Mouse (Mus musculus): ENCODE results near the gene Shroom3. TPM values are rescaled to one million over a fixed set of nuclear protein-coding genes. Genes with fewer than 3 reads are reported as not detected.

Gene Shroom3
- polyA plus RNA-seq, 1 experiment: 4.4 TPM

DNA sequence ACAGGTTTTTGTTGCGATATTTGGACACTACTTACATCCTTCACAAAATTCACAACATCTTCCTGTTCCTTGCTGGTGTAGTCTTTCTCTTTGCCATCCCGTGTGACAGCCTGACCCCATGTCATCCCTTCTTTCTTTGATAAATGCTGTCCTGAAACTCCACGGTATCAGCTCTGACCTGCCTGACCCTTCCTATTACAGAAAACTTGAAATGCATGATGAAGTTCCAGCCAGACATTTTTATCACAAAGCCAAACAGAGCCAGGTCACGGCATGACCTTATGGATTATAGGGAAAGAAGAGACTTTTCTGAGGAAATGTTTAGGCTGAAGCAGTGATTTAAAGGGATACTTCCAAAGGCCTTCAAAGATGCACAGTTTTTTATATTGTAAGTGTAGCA, 197.7 kb downstream of the Shroom3 start:
- WGBS: 56% methylated on average over 4 of the region's 4 CpGs
- Histone ChIP-seq H3K27me3 (ENCODE audit: control insufficient read depth, insufficient read depth, low read length) (no peaks in the 10 kb centered on the region), H3K4me1 (ENCODE audit: control insufficient read depth, insufficient read depth, low read length) (no peaks in the 10 kb centered on the region; the same call in 1 of the 2 replicates), H3K27ac (ENCODE audit: insufficient read depth, low read length) (no peak overlapping the region), H3K4me3 (replicated peaks; ENCODE audit: insufficient read depth, low read depth, low read length) (no peak overlapping the region)
- TF ChIP-seq POLR2A (IDR thresholded peaks at IDR 0.05; ENCODE audit: borderline replicate concordance, insufficient read depth, low read length) (no peak), CTCF (IDR thresholded peaks at IDR 0.05; ENCODE audit: borderline replicate concordance, insufficient read depth, low read depth, low read length) (no peak)
- DNase-seq: no peak

DNA sequence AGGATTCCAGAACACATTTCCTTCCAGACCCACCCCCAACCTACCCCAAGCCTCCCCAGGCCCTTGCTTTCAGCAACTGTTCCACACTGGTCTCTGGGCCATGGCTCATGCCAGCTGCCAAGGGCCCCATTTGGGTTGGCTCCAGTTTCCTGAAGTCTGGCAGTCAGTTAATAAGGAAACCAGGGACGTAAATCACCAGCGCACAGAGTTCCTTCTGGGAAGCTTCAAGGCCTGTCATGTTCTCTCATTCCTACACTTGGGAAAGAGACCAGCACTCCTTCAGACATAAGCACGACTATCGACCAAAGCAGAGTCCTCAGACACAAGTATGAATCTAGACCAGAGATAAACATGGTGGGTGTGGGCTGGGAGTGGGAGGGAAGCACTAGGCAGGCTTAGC, 202.9 kb downstream of the Shroom3 start:
- H3K4me1 ChIP-seq (ENCODE audit: control insufficient read depth, insufficient read depth, low read length): no peaks in the 10 kb centered on the region; the same call in 1 of the 2 replicates
- no peak overlapping the region for H3K4me3 ChIP-seq (replicated peaks; ENCODE audit: insufficient read depth, low read depth, low read length)
- H3K27me3 ChIP-seq (ENCODE audit: control insufficient read depth, insufficient read depth, low read length): no peaks in the 10 kb centered on the region
- no peak for DNase-seq
- TF ChIP-seq POLR2A (IDR thresholded peaks at IDR 0.05; ENCODE audit: borderline replicate concordance, insufficient read depth, low read length) (no peak), CTCF (IDR thresholded peaks at IDR 0.05; ENCODE audit: borderline replicate concordance, insufficient read depth, low read depth, low read length) (no peak)
- no peak overlapping the region for H3K27ac ChIP-seq (ENCODE audit: insufficient read depth, low read length)
- WGBS: 47% methylated on average over 4 of the region's 4 CpGs

DNA sequence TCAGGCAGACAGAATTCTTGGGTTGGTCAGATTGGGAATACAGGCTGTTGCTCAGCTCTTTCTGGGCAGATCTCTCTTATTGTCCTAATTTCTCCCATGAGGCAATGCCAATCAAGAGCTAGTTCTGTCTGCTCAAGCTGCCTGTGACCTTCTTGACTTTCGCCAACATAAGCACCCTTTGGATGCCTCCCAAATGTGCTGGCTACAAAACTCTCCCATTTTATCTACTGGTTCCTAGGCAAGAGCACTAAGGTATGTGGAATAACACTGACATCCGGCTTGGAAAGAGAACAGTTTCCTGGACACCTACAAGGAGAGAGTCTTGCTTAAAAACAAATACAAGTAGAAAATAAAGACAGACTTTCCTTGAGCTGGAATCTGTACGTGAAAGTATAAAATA, 204.3 kb downstream of the Shroom3 start:
- H3K4me1 ChIP-seq (ENCODE audit: control insufficient read depth, insufficient read depth, low read length): no peaks in the 10 kb centered on the region; the same call in 1 of the 2 replicates
- DNase-seq: no peak
- no peak overlapping the region for H3K4me3 ChIP-seq (replicated peaks; ENCODE audit: insufficient read depth, low read depth, low read length)
- TF ChIP-seq POLR2A (IDR thresholded peaks at IDR 0.05; ENCODE audit: borderline replicate concordance, insufficient read depth, low read length): no peak
- no peak for TF ChIP-seq CTCF (IDR thresholded peaks at IDR 0.05; ENCODE audit: borderline replicate concordance, insufficient read depth, low read depth, low read length)
- no peak overlapping the region for H3K27ac ChIP-seq (ENCODE audit: insufficient read depth, low read length)
- no peaks in the 10 kb centered on the region for H3K27me3 ChIP-seq (ENCODE audit: control insufficient read depth, insufficient read depth, low read length)
- 40% methylated on average over 3 of the region's 3 CpGs for WGBS

DNA sequence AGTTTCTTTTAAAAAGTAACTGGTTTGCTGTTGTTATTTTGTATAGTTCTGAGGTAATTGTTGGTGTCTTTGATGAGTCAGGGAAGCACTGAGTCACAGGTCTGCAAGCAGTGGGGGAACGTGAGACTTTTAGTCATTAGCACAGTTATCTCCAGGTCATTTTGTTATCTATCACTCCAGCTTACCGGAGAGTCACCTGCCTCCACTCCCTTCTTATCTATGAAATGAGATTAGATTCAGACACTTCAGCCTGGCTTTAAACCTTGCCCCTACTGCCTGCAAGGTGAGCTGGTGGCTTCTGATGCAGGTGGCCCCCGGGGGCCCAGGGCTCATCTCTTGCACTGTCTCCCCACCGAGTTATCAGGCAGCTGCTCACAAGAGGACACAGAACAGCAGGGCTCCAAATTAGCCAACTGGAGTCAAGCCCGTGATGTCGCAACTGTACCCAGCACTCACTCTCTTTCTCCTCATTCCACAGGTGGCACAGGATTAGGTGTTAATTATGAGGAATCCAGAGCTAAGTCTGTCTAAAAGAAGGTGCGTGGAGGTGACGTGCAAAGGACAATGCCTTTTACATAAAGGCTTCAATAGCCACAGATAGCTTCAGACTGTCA, 205.5 kb downstream of the Shroom3 start:
- DNase-seq: no peak
- no peak overlapping the region for H3K4me3 ChIP-seq (replicated peaks; ENCODE audit: insufficient read depth, low read depth, low read length)
- 62% methylated on average over 8 of the region's 8 CpGs for WGBS
- no peaks in the 10 kb centered on the region; the same call in 1 of the 2 replicates for H3K4me1 ChIP-seq (ENCODE audit: control insufficient read depth, insufficient read depth, low read length)
- no peaks in the 10 kb centered on the region for H3K27me3 ChIP-seq (ENCODE audit: control insufficient read depth, insufficient read depth, low read length)
- no peak overlapping the region for H3K27ac ChIP-seq (ENCODE audit: insufficient read depth, low read length)
- no peak for TF ChIP-seq POLR2A (IDR thresholded peaks at IDR 0.05; ENCODE audit: borderline replicate concordance, insufficient read depth, low read length)
- no peak for TF ChIP-seq CTCF (IDR thresholded peaks at IDR 0.05; ENCODE audit: borderline replicate concordance, insufficient read depth, low read depth, low read length)

DNA sequence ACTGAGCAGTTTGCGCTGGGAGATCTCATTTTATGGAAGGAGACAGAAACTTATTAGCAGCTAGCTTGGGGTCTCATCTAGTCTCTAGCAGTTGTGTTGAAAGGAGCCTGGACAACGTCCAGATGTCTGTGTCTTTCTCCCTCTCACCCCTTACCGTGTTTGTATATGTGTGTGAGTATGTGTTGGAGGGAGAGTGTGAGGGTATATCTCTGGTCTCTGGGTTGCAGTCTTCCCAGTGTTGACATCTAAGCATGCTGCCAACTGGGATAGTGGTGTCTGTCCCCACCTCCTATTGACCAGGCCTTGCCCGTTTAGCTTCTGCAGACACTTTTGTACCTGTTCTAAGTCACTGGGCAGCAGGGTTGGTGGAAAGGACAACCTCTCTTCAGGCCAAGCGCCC, 207.7 kb downstream of the Shroom3 start:
- Histone ChIP-seq H3K27ac (ENCODE audit: insufficient read depth, low read length) (no peak overlapping the region), H3K4me1 (ENCODE audit: control insufficient read depth, insufficient read depth, low read length) (no peaks in the 10 kb centered on the region; the same call in 1 of the 2 replicates), H3K27me3 (ENCODE audit: control insufficient read depth, insufficient read depth, low read length) (no peaks in the 10 kb centered on the region), H3K4me3 (replicated peaks; ENCODE audit: insufficient read depth, low read depth, low read length) (no peak overlapping the region)
- no peak for TF ChIP-seq CTCF (IDR thresholded peaks at IDR 0.05; ENCODE audit: borderline replicate concordance, insufficient read depth, low read depth, low read length)
- no peak for TF ChIP-seq POLR2A (IDR thresholded peaks at IDR 0.05; ENCODE audit: borderline replicate concordance, insufficient read depth, low read length)
- DNase-seq: no peak
- 84% methylated on average over 5 of the region's 5 CpGs for WGBS

DNA sequence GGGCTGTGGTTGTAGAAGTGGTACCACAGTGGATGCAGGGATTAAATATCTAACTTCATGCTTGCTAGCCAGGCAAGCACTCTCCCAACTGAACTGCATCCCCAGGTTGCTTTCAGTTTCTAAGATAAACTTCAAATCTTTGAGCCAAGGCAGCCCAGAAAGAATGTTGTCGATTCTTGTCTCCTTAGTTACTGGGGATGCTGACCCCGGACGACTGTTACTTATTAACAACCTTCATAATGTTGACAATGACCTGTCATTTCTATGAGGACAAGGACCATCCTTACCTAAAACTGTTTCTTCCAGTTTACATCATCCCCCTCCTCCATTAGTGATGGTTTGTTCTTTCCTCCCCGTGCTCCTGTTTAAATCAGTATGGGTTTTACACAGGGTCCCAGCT, 210.0 kb downstream of the Shroom3 start:
- no peak for DNase-seq
- TF ChIP-seq CTCF (IDR thresholded peaks at IDR 0.05; ENCODE audit: borderline replicate concordance, insufficient read depth, low read depth, low read length) (no peak), POLR2A (IDR thresholded peaks at IDR 0.05; ENCODE audit: borderline replicate concordance, insufficient read depth, low read length) (no peak)
- Histone ChIP-seq H3K27ac (ENCODE audit: insufficient read depth, low read length) (no peak overlapping the region), H3K4me1 (ENCODE audit: control insufficient read depth, insufficient read depth, low read length) (no peaks in the 10 kb centered on the region; the same call in 1 of the 2 replicates), H3K27me3 (ENCODE audit: control insufficient read depth, insufficient read depth, low read length) (no peaks in the 10 kb centered on the region), H3K4me3 (replicated peaks; ENCODE audit: insufficient read depth, low read depth, low read length) (no peak overlapping the region)
- WGBS: 50% methylated on average over 4 of the region's 4 CpGs

DNA sequence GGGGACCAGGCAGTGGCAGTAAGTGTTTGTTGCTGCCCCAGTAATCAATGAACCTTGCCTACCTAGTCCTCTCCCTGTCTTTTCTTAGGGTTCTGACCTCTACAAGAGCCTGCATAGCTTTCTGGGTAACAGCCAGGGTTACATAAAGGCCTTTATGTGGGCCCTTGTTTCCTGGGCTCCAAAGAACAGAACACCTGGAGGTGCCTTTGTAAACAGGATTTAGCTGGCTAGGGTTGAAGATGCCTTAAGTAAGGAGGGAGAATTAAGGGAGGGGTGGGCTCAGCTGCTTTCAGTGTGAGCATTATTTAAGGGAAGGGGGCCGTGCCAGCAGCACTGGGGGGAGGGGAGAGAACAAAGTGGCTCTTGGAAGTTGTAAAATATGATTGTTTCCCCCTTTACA, 210.5 kb downstream of the Shroom3 start:
- peaks cover 2% of the 10 kb centered on the region; the same call in 1 of the 2 replicates for H3K4me1 ChIP-seq (ENCODE audit: control insufficient read depth, insufficient read depth, low read length)
- TF ChIP-seq POLR2A (IDR thresholded peaks at IDR 0.05; ENCODE audit: borderline replicate concordance, insufficient read depth, low read length): no peak
- no peak for TF ChIP-seq CTCF (IDR thresholded peaks at IDR 0.05; ENCODE audit: borderline replicate concordance, insufficient read depth, low read depth, low read length)
- no peak overlapping the region for H3K4me3 ChIP-seq (replicated peaks; ENCODE audit: insufficient read depth, low read depth, low read length)
- 21% methylated on average over 1 of the region's 1 CpGs for WGBS
- H3K27me3 ChIP-seq (ENCODE audit: control insufficient read depth, insufficient read depth, low read length): no peaks in the 10 kb centered on the region
- DNase-seq: no peak
- no peak overlapping the region for H3K27ac ChIP-seq (ENCODE audit: insufficient read depth, low read length)

DNA sequence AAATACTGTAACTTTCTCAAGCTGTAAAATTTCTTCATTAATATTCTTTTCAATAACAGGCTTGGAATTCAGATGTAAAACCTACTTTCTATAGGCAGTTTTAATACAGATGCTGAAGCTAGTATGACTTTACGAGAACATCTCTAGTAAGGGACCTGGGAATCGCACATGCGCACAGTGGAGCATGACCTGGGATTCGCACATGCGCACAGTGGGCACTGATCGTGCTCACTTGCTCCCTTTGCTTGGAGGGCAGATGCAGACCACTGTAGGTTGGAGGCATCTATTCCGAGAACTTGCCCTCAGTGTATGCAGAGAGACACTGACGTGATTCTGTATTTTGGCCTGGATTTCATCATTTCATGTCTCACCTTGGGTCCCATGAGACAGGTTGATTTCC, 212.6 kb downstream of the Shroom3 start:
- Histone ChIP-seq H3K4me3 (replicated peaks; ENCODE audit: insufficient read depth, low read depth, low read length) (no peak overlapping the region), H3K27me3 (ENCODE audit: control insufficient read depth, insufficient read depth, low read length) (no peaks in the 10 kb centered on the region), H3K4me1 (ENCODE audit: control insufficient read depth, insufficient read depth, low read length) (0 out of 2 replicates have a peak, but pooled peaks cover 2% of the 10 kb centered on the region), H3K27ac (ENCODE audit: insufficient read depth, low read length) (no peak overlapping the region)
- no peak for TF ChIP-seq POLR2A (IDR thresholded peaks at IDR 0.05; ENCODE audit: borderline replicate concordance, insufficient read depth, low read length)
- TF ChIP-seq CTCF (IDR thresholded peaks at IDR 0.05; ENCODE audit: borderline replicate concordance, insufficient read depth, low read depth, low read length): no peak
- WGBS: 94% methylated on average over 8 of the region's 8 CpGs
- no peak for DNase-seq

Data from cerebellum, adult 2 months (tissue).